Mouse (Mus musculus) small intestine, adult 2 months (tissue): ENCODE data around the gene Pdcl2. TPM values are rescaled to one million over a fixed set of nuclear protein-coding genes. Genes with fewer than 3 reads are reported as not detected.
A peak's percentile ranks its signal among the peaks of the same experiment; 100 is the strongest.

Experiments
- H3K27ac ChIP-seq: fragments of 200-500 bp; 2 replicates; pipeline ENCODE4 v1.5.1; 2012; ENCODE audit warnings: low read depth, low read length, control low read depth, inconsistent platforms; ENCODE audit not compliant: insufficient read depth
- H3K27me3 ChIP-seq: fragments of 200-500 bp; 2 replicates; pipeline ENCODE4 v1.6.1; 2012; ENCODE audit warnings: mild to moderate bottlenecking, moderate library complexity, low read length, inconsistent platforms; ENCODE audit not compliant: control insufficient read depth, insufficient read depth
- H3K36me3 ChIP-seq: fragments of 200-500 bp; 2 replicates; pipeline ENCODE4 v1.6.1; 2012; ENCODE audit warnings: mild to moderate bottlenecking, low read length, control low read depth, inconsistent platforms; ENCODE audit not compliant: control insufficient read depth, insufficient read depth
- H3K4me1 ChIP-seq: fragments of 200-500 bp; 2 replicates; pipeline ENCODE4 v1.6.1; 2012; ENCODE audit warnings: low read length, inconsistent platforms, mixed read lengths; ENCODE audit not compliant: control insufficient read depth, insufficient read depth, insufficient read length
- H3K4me3 ChIP-seq: fragments of 200-500 bp; 2 replicates; pipeline ENCODE4 v1.5.1; 2012; ENCODE audit warnings: low read depth, mild to moderate bottlenecking, control low read depth, inconsistent platforms, low read length, moderate library complexity
- CTCF ChIP-seq: fragments of 200-500 bp; IDR thresholded peaks from 2 replicates; pipeline ENCODE4 v1.5.1; 2012; ENCODE audit warnings: low read depth, mild to moderate bottlenecking, control low read depth, inconsistent platforms, low read length, moderate library complexity, mixed read lengths; ENCODE audit not compliant: insufficient replicate concordance, insufficient read length; ENCODE audit errors: extremely low read depth
- POLR2A ChIP-seq: fragments of 200-500 bp; IDR thresholded peaks from 2 replicates; pipeline ENCODE4 v1.6.1; 2012; ENCODE audit warnings: low read depth, mild to moderate bottlenecking, control low read depth, inconsistent platforms, low read length, moderate library complexity
- WGBS: fragments of 180-500 bp; shearing (Covaris S2); methylation state at CpG from one replicate; pipeline ENCODE4 v1.1.7; 2018; 5-methylcytosine and 5-hydroxymethylcytosine counted together
- polyA plus RNA-seq: library from polyadenylated mRNA; depleted of rRNA; stranded (reverse); fragments of >200 nt; gene quantifications from 2 replicates; pipeline ENCODE4 v1.2.3, GENCODE M21; 2012

Gene Pdcl2
- polyA plus RNA-seq, 1 experiment, result not detected

DNA sequence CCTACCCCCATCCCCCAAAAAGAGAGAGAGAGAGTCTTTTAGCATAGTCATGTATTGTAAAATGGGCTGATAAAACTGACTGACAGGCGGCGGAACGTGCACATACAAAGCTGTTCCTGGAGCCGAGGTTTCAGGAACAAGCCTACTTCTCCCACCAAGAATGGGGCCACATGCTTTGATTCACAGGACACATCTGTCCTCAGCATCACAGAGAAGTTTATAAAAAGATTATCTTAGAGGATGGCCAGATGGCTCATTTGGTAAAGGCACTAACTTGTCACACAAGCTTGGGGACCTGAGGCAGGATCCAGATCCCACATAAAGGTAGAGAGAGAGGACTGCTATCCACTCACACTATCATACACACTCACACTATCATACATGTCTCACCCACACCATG lies 5.8 kb downstream of the Pdcl2 start:
- Histone ChIP-seq H3K4me3 (no peak overlapping the region), H3K36me3 (no peaks in the 10 kb centered on the region), H3K4me1 (no peaks in the 10 kb centered on the region; the same call in 1 of the 2 replicates), H3K27me3 (no peaks in the 10 kb centered on the region), H3K27ac (no peak overlapping the region)
- 93% methylated on average over 4 of the region's 4 CpGs for WGBS
- TF ChIP-seq POLR2A, result no peak
- TF ChIP-seq CTCF, result no peak

DNA sequence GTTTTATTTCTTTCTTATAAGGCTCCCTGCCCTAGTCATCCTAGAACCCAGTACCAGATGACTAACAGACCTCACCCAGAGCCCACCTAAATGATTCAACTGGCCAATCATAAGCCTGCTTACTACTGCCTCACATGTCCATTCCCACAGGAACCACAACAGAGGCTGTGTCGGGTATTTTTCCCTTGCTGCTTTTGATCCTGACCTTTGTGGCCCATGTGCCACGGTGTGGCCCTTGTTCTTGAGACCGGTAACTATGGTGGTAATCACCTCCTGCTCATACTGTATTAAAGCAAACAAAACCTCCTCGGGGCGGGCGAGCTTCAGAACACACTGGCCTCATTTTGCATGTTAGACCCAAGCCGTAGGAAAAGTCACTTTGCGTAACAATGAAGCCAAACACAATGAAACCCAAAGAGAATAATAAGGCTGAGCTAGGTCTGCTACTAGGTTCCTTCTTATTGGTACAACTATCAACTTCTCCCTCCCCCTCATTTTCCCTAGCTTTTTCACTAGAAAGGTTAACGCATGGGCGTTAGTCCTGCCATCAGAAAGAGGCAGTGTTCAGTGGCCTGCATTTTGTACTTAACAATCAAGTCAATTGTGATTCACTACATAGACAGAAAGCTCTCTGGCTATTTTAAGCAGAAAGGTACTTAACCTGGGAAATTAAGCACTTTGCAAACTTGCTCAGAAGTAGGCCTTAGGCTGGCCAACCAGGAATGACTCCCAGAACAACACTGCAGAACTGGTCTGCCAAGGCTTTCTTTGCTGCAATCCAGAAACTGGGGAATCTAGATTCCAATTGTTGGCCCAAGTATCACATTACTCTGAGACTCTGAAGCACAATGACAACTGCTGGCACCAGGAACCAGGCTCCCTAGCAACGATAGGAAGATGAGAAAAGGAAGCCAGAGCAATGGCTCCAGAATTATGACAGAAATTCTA lies 9.4 kb downstream of the Pdcl2 start:
- H3K36me3 ChIP-seq, result no peaks in the 10 kb centered on the region
- no peaks in the 10 kb centered on the region; the same call in 1 of the 2 replicates for H3K4me1 ChIP-seq
- no peaks in the 10 kb centered on the region for H3K27me3 ChIP-seq
- 50% methylated on average over 11 of the region's 11 CpGs for WGBS
- no peak overlapping the region for H3K4me3 ChIP-seq
- TF ChIP-seq POLR2A (no peak), CTCF (no peak)
- H3K27ac ChIP-seq, result no peak overlapping the region

DNA sequence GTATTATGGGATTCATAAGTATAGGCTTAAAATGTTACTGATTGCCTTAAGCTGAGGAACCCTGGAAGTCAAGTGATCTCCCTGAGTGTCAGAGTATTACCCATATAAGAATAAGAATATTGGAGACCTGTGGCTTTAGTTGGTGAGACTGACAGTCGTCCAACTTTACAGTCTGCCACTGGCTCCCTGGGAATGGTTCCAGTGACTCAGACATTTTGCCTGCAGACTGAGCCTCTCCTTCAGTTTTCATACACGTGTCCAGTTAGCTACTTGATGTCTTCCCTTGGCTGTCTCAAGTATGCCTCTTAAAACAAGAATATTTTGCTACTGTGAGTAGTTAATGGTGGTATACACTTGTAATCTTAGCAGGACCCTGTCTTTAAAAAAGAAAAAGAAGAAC lies 22.8 kb downstream of the Pdcl2 start:
- no peak overlapping the region for H3K27ac ChIP-seq
- TF ChIP-seq POLR2A, result no peak
- TF ChIP-seq CTCF, result no peak
- 57% methylated on average over 2 of the region's 2 CpGs for whole genome bisulfite sequencing
- no peak overlapping the region for H3K4me3 ChIP-seq
- H3K4me1 ChIP-seq, result peaks cover 5% of the 10 kb centered on the region; the same call in 1 of the 2 replicates
- H3K27me3 ChIP-seq, result no peaks in the 10 kb centered on the region
- H3K36me3 ChIP-seq, result no peaks in the 10 kb centered on the region

DNA sequence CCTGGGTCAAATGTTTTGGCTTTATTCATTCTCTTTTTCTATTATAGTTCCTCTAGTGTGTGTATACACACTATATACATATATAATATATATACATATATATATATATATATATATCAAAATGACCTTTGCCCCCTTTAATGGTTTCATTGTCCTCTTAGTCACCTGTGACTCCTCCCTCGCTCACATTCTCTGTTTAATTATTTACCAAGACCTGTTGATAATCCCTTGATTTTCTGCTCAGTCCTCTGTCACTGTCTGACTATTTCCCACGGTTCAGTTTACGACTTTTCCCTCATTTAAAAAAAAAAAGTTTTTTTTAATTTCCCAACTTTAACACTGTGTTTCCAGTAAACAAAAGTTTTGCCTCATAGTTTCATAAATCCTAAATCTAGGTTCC lies 24.7 kb downstream of the Pdcl2 start:
- Histone ChIP-seq H3K27ac (peak overlapping the region; percentile 94; the same call in 1 of the 2 replicates), H3K4me1 (peaks cover 5% of the 10 kb centered on the region; the same call in 1 of the 2 replicates), H3K4me3 (no peak overlapping the region), H3K27me3 (no peaks in the 10 kb centered on the region), H3K36me3 (no peaks in the 10 kb centered on the region)
- WGBS, result 25% methylated on average over 3 of the region's 3 CpGs
- no peak for TF ChIP-seq CTCF
- TF ChIP-seq POLR2A, result no peak

DNA sequence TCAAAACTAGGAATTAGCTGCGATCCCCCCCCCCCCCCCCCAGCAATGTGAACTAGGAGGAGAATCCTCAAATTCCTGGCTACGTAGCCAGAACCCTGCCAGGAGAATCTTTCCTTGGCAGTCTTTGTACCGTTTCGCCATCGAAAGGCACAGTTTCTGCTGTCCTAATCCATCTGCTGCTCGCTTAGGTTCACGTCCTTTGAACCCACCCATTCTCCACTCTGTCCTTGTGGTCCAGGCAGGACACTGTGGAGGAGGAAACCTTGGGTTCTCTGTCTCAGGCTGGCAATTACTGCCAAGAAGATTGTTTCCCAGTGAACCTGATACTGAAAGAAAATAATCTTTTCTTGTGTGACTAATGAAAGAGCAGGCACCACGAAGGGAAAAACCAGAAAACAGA lies 25.3 kb downstream of the Pdcl2 start:
- no peak for TF ChIP-seq CTCF
- no peak; the same call in 1 of the 2 replicates for TF ChIP-seq POLR2A
- Histone ChIP-seq H3K27me3 (no peaks in the 10 kb centered on the region), H3K36me3 (no peaks in the 10 kb centered on the region), H3K27ac (peak overlapping the region; percentile 94), H3K4me3 (peak overlapping the region; percentile 46), H3K4me1 (peaks cover 5% of the 10 kb centered on the region; the same call in 1 of the 2 replicates)
- 12% methylated on average over 8 of the region's 8 CpGs for WGBS

DNA sequence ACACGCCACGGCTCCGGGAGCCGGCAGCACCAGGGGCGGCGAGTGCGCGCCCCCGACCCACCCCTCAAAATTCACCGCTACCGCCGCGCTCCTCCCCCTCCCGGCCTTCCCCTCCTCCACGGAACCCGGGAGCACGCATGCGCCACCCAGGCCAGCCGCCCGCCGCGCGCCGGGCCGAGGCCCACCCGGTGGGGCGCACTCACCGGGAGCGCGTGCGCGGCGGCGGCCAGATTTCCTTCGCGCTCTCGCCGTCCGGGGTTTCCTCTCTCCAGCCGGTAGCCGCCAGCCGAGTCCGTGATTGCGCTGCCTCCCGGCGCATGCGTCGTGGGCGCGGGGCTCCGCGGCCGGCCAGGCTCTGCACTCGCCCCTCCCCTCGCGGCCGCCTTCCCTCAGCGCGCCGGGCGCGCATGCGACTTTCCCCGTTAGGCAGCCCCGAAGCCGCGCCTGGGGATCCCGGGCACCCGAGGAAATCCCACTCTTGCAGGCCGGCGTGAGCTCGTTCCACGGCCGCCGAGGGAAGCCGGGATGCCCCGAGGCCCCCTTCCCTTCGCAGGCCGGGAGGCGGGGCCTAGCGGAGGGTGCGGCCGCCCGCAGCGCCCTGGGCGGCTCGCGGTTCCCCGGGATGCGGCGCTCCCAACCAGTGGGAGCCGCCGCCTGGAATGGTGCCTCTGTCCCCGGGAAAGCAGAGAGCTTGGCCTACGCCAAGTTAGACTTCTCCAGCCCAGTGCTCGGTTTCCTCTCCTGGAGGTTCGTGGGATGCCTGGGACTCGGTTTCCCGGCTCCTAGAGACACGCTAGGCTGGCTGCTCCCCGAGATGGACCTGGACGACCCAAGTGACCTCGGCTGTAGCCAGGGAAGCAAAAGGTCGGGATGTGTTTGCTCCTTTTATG lies 26.3 kb downstream of the Pdcl2 start, which contains the start of gene Clock:
Clock (minus strand) TSS at position 341 of the 890 bp plus-strand sequence.
- H3K36me3 ChIP-seq, result no peaks in the 10 kb centered on the region
- under 1% methylated on average over 103 of the region's 104 CpGs for WGBS
- TF ChIP-seq CTCF, result no peak
- TF ChIP-seq POLR2A, result peak; percentile 75
- no peaks in the 10 kb centered on the region for H3K27me3 ChIP-seq
- H3K4me1 ChIP-seq, result peaks cover 5% of the 10 kb centered on the region; the same call in 1 of the 2 replicates
- H3K27ac ChIP-seq, result peak within 1 kb of the TSS; percentile 94
- H3K4me3 ChIP-seq, result peak within 1 kb of the TSS; percentile 81
